In the genomic region with DNA sequence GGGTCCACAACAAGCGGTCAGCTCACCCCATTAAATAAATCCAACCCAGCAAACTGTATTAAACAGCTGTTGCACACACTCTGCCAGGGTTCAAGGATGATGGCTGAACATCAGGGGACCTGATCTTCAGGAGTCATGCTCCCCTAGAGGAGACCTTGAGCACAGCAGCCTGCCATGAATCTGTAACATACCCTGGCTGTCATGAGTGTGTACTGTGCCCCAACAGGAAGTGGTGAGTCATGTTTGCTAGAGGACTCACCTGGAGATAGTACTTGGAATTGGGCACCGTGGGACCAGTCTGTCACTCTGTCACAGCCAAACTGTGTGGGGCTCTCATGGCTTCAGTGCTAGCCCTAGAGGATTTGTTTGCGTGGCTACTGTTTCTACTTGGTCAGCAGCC, we compare ENCODE assay signal across 10 mouse cellular contexts.
DNase-seq lines count a peak whose midpoint lies in the region; ATAC-seq and TF ChIP-seq lines count a peak whose summit lies in the region.
"Had no signal": no experiment of that assay in that cellular context is flagged by ENCODE, and none has a peak within 500 bp of the region (broad histone marks: within the 10 kb centered on the region; RNA-seq: fewer than 3 reads in every experiment).

No protein-coding gene starts in this region.

- H3K4me2 ChIP-seq in heart, postnatal 0 days (ENCODE audit: low read depth, low read length): no peak overlapping the region
- H3K4me2 ChIP-seq in heart, embryonic 11.5 days: no peak overlapping the region
- H3K4me2 ChIP-seq in CH12.LX (ENCODE audit: insufficient read depth, low read depth, poor library complexity, severe bottlenecking): no peak overlapping the region

- H3K79me2 ChIP-seq in CH12.LX (replicated peaks; ENCODE audit: control insufficient read depth, extremely low read depth, insufficient read depth, poor library complexity, severe bottlenecking): no peaks in the 10 kb centered on the region

- H3K4me1 ChIP-seq in heart, postnatal 0 days (ENCODE audit: control insufficient read depth, insufficient read depth): no peaks in the 10 kb centered on the region
- H3K4me1 ChIP-seq in heart, embryonic 11.5 days (ENCODE audit: control insufficient read depth, insufficient read depth, low read length): no peaks in the 10 kb centered on the region
- peaks cover 0 to 8% of the 10 kb centered on the region in 2 experiments; a peak in 2 of 4 replicates for H3K4me1 ChIP-seq in CH12.LX (ENCODE audit: control insufficient read depth in 1 of 2, insufficient read depth in 2 of 2)
- H3K4me1 ChIP-seq in small intestine, adult 2 months (ENCODE audit: control insufficient read depth, insufficient read depth, insufficient read length, low read length): peaks cover 4% of the 10 kb centered on the region; the same call in 1 of the 2 replicates

- H3K9ac ChIP-seq in heart, postnatal 0 days (replicated peaks; ENCODE audit: low read depth, low read length): no peak overlapping the region
- H3K9ac ChIP-seq in heart, embryonic 11.5 days (ENCODE audit: low read depth, low read length): no peak overlapping the region
- no peak overlapping the region for H3K9ac ChIP-seq in CH12.LX (ENCODE audit: insufficient read depth, low read depth)

- TF ChIP-seq RAD21 in CH12.LX (IDR thresholded peaks at IDR 0.05; ENCODE audit: low read depth, low read length): peak; percentile 12

- no peaks in the 10 kb centered on the region for H3K27me3 ChIP-seq in heart, postnatal 0 days (ENCODE audit: control insufficient read depth, insufficient read depth, low read length)
- no peaks in the 10 kb centered on the region for H3K27me3 ChIP-seq in heart, embryonic 11.5 days (ENCODE audit: control insufficient read depth, insufficient read depth, low read length)
- no peaks in the 10 kb centered on the region for H3K27me3 ChIP-seq in CH12.LX (replicated peaks)
- H3K27me3 ChIP-seq in small intestine, adult 2 months (ENCODE audit: control insufficient read depth, insufficient read depth, low read length): no peaks in the 10 kb centered on the region

- no peak overlapping the region for H3K4me3 ChIP-seq in heart, postnatal 0 days (ENCODE audit: low read depth, low read length)
- H3K4me3 ChIP-seq in heart, embryonic 11.5 days (ENCODE audit: low read depth, low read length): no peak overlapping the region
- no peak overlapping the region for H3K4me3 ChIP-seq in CH12.LX (replicated peaks in 1 of 3; ENCODE audit: low read depth in 2 of 3, low read length in 2 of 3, poor library complexity in 1 of 3)
- no peak overlapping the region for H3K4me3 ChIP-seq in small intestine, adult 2 months (ENCODE audit: low read depth, low read length)

- in situ Hi-C loops in CH12.LX (cut with MboI; ENCODE audit: low pct_ligation_motif_present, low pct_unique_long_range_greater_than_20kb, low sequenced_read_pairs): no loop called here

- DNase-seq in heart, postnatal 0 days (ENCODE audit: low spot score): no peak
- DNase-seq in CH12.LX (ENCODE audit: extremely low read depth): peak; percentile 49
- peak; percentile 71 for DNase-seq in induced T-regulatory cell, adult 2 months (ENCODE audit: low read depth)
- no peak for DNase-seq in spleen, postnatal 14 days (ENCODE audit: low spot score in 2 of 2)
- DNase-seq in lung, postnatal 36 days: no peak
- DNase-seq in adrenal gland, adult 18-20 months (ENCODE audit: low spot score in 2 of 2): no peak
- DNase-seq: cerebellum, adult 9-11 months; gastrocnemius, postnatal 14 days had no signal

- no peaks in the 10 kb centered on the region for H3K9me3 ChIP-seq in heart, postnatal 0 days (replicated peaks; ENCODE audit: control insufficient read depth, low read length)
- no peaks in the 10 kb centered on the region for H3K9me3 ChIP-seq in heart, embryonic 11.5 days (replicated peaks; ENCODE audit: control insufficient read depth, low read length)
- H3K9me3 ChIP-seq in CH12.LX (replicated peaks; ENCODE audit: low read length): no peaks in the 10 kb centered on the region

- H3K36me3 ChIP-seq in heart, postnatal 0 days (replicated peaks; ENCODE audit: control insufficient read depth, insufficient read depth, low read length): no peaks in the 10 kb centered on the region
- H3K36me3 ChIP-seq in heart, embryonic 11.5 days (ENCODE audit: control insufficient read depth, insufficient read depth, low read length): no peaks in the 10 kb centered on the region
- peaks cover 18 to 33% of the 10 kb centered on the region in 2 experiments for H3K36me3 ChIP-seq in CH12.LX (replicated peaks in 1 of 2; ENCODE audit: control insufficient read depth in 1 of 2, insufficient read depth in 1 of 2, low read length in 1 of 2)
- peaks cover 6% of the 10 kb centered on the region for H3K36me3 ChIP-seq in small intestine, adult 2 months (ENCODE audit: control insufficient read depth, insufficient read depth, low read length)

- 0 out of 2 replicates have a peak, but pooled peaks have one; percentile 7 for TF ChIP-seq CTCF in heart, postnatal 0 days (IDR thresholded peaks at IDR 0.05; ENCODE audit: low read depth)
- TF ChIP-seq CTCF in CH12.LX (conservative IDR thresholded peaks at IDR 0.05 in 1 of 2, IDR thresholded peaks at IDR 0.05 in 1 of 2; ENCODE audit: low read depth in 2 of 2, low read length in 2 of 2): peak; percentile 47 to 55
- peak; percentile 48; the same call in 1 of the 2 replicates for TF ChIP-seq CTCF in small intestine, adult 2 months (IDR thresholded peaks at IDR 0.05; ENCODE audit: extremely low read depth, insufficient read length, insufficient replicate concordance, low read depth, low read length)

- no peak overlapping the region for H3K27ac ChIP-seq in heart, postnatal 0 days (ENCODE audit: low read depth)
- no peak overlapping the region for H3K27ac ChIP-seq in heart, embryonic 11.5 days (ENCODE audit: low read depth, low read length)
- no peak overlapping the region for H3K27ac ChIP-seq in CH12.LX (ENCODE audit: insufficient read depth, low read depth)
- no peak overlapping the region for H3K27ac ChIP-seq in small intestine, adult 2 months (ENCODE audit: insufficient read depth, low read depth, low read length)

- dilution Hi-C loops in CH12.LX (cut with MboI; ENCODE audit: extremely low pct_ligation_motif_present, extremely low pct_unique_long_range_greater_than_20kb, low sequenced_read_pairs): no loop called here

- TF ChIP-seq POLR2A in CH12.LX (IDR thresholded peaks at IDR 0.05; ENCODE audit: low read depth, low read length): no peak
- TF ChIP-seq POLR2A in small intestine, adult 2 months (IDR thresholded peaks at IDR 0.05; ENCODE audit: low read depth, low read length): no peak

- no peak; the same call in 1 of the 2 replicates for ATAC-seq in heart, postnatal 0 days (ENCODE audit: insufficient read depth, low read depth)
- ATAC-seq in heart, embryonic 11.5 days (replicated peaks; ENCODE audit: insufficient number of reproducible peaks, low FRiP score, low TSS enrichment): no peak

- no peak for TF ChIP-seq EP300 in heart, postnatal 0 days (IDR thresholded peaks at IDR 0.05; ENCODE audit: low read depth)
- TF ChIP-seq EP300 in CH12.LX (IDR thresholded peaks at IDR 0.05; ENCODE audit: low read length): no peak

- 73% methylated on average over 3 of the region's 3 CpGs for WGBS in heart, postnatal 0 days
- 72% methylated on average over 3 of the region's 3 CpGs for WGBS in heart, embryonic 11.5 days (ENCODE audit: insufficient replicate concordance)
- WGBS in small intestine, adult 2 months: 70% methylated on average over 3 of the region's 3 CpGs

TF ChIP-seq in CH12.LX, 34 proteins besides CTCF, POLR2A, EP300 and RAD21:
- TF ChIP-seq MAZ (IDR thresholded peaks at IDR 0.05; ENCODE audit: low read depth, low read length) (no peak), JUND (conservative IDR thresholded peaks at IDR 0.05; ENCODE audit: low read depth, low read length) (0 out of 2 replicates have a peak, but pooled peaks have one; percentile 11), ZKSCAN1 (IDR thresholded peaks at IDR 0.05; ENCODE audit: borderline replicate concordance, low read depth, low read length) (no peak)

Comparison
In these comparisons a context has a peak if more than half of its experiments do, and no peak if none do; other contexts are left out.
1. DNase-seq: peak in CH12.LX (single experiment) and induced T-regulatory cell, adult 2 months (single experiment); none in heart, postnatal 0 days (single experiment), spleen, postnatal 14 days (0 of 2), lung, postnatal 36 days (single experiment) and adrenal gland, adult 18-20 months (0 of 2).
2. Peak in every context shown above with its lines, with median percentiles within 50 percentile points of each other: CTCF ChIP-seq.